Mouse (Mus musculus) limb, embryonic 13.5 days (tissue): ENCODE measurements around the gene Foxo6. TPM values are rescaled to one million over a fixed set of nuclear protein-coding genes. Genes with fewer than 3 reads are reported as not detected.

Source experiments
- ATAC-seq: fragments of 200-750 bp; cut with Nextera tagmentation; 2 replicates; pipeline ENCODE4 v1.8.0; 2017; ENCODE audit warnings: low read depth, moderate number of reproducible peaks, moderate TSS enrichment; ENCODE audit not compliant: low FRiP score
- H3K27ac ChIP-seq: fragments of 300-500 bp; sonication (generic); 2 replicates; pipeline ENCODE4 v1.5.1; 2015; ENCODE audit warnings: inconsistent platforms, mild to moderate bottlenecking, moderate library complexity
- H3K27me3 ChIP-seq: fragments of 300-500 bp; sonication (generic); 2 replicates; pipeline ENCODE4 v1.6.1; 2015; ENCODE audit warnings: mild to moderate bottlenecking, inconsistent platforms
- H3K36me3 ChIP-seq: fragments of 300-500 bp; sonication (generic); 2 replicates; pipeline ENCODE4 v1.6.1; 2015; ENCODE audit warnings: inconsistent platforms, mild to moderate bottlenecking, moderate library complexity
- H3K4me1 ChIP-seq: fragments of 300-500 bp; sonication (generic); 2 replicates; pipeline ENCODE4 v1.6.1; 2015; ENCODE audit warnings: inconsistent platforms
- H3K4me2 ChIP-seq: fragments of 300-500 bp; sonication (generic); replicated peaks from 2 replicates; pipeline ENCODE4 v1.6.1; 2015; ENCODE audit warnings: inconsistent platforms, mild to moderate bottlenecking, moderate library complexity
- H3K4me3 ChIP-seq: fragments of 300-500 bp; sonication (generic); 2 replicates; pipeline ENCODE4 v1.5.1; 2015; ENCODE audit warnings: moderate library complexity, mild to moderate bottlenecking, inconsistent platforms
- H3K9ac ChIP-seq: fragments of 300-500 bp; sonication (generic); 2 replicates; pipeline ENCODE4 v1.6.1; 2015; ENCODE audit warnings: mild to moderate bottlenecking, inconsistent platforms
- H3K9me3 ChIP-seq: fragments of 300-500 bp; sonication (generic); 2 replicates; pipeline ENCODE4 v1.6.1; 2016; ENCODE audit warnings: inconsistent platforms
- WGBS: fragments of 180-500 bp; shearing (Covaris S2); methylation state at CpG from one replicate; pipeline ENCODE4 v1.1.7; 2015; 5-methylcytosine and 5-hydroxymethylcytosine counted together
- polyA plus RNA-seq: library from polyadenylated mRNA; unstranded; fragments of >200 nt; fragmentation: Nextera tagmentation; extraction: Ambion mirVana; gene quantifications from 2 replicates; pipeline ENCODE4 v1.2.1, GENCODE M21; 2015

The Foxo6 gene
- polyA plus RNA-seq, 1 experiment from 2014 or later: 0.05 TPM

DNA sequence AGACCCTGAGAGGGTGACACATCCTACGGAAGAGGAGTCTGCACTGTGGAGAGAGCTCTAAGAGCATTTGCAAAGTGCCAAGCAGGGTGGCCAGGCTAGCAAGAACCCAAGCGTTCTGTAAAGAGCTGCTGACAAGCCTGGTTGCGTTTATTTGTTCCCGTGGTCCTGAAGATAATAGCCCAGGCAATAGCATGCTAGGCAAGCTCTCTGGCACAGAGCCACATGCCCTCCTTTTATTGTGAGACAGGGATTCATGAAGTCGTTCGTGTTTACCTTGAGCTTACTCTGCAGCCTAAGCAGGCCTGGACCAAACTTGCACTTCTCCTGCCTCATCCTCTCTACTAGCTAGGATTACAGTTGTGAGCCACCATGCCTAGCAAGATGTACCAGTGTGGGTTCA is 65.4 kb downstream of the Foxo6 start:
- H3K4me3 ChIP-seq: no peak overlapping the region
- H3K9ac ChIP-seq: no peak overlapping the region
- no peaks in the 10 kb centered on the region for H3K27me3 ChIP-seq
- ATAC-seq: no peak
- no peaks in the 10 kb centered on the region for H3K9me3 ChIP-seq
- peaks cover 12% of the 10 kb centered on the region; the same call in 1 of the 2 replicates for H3K4me1 ChIP-seq
- H3K36me3 ChIP-seq: no peaks in the 10 kb centered on the region
- H3K4me2 ChIP-seq: no peak overlapping the region
- no peak overlapping the region for H3K27ac ChIP-seq
- 47% methylated on average over 6 of the region's 6 CpGs for WGBS

GRCm38 (mm10) chr4:120218878-120219277 is 68.3 kb downstream of the Foxo6 start:
- H3K36me3 ChIP-seq: no peaks in the 10 kb centered on the region

More at GRCm38 (mm10) chr4:120218878-120219277, 68.3 kb downstream of the Foxo6 start:
- 81% methylated on average over 9 of the region's 9 CpGs for WGBS
- no peak overlapping the region for H3K9ac ChIP-seq
- no peak overlapping the region for H3K4me3 ChIP-seq
- no peak overlapping the region for H3K27ac ChIP-seq
- ATAC-seq: no peak
- H3K4me1 ChIP-seq: peaks cover 12% of the 10 kb centered on the region; the same call in 1 of the 2 replicates
- H3K9me3 ChIP-seq: no peaks in the 10 kb centered on the region
- H3K27me3 ChIP-seq: no peaks in the 10 kb centered on the region
- no peak overlapping the region for H3K4me2 ChIP-seq

Other genes with a start within 250 kb of the Foxo6 start
- gene AL607142.1, start 222.4 kb downstream of the Foxo6 start, polyA plus RNA-seq: not detected in 2 replicates
- 1.1 and 1.2 TPM in 2 replicates for gene Edn2, start 126.1 kb downstream of the Foxo6 start, polyA plus RNA-seq
- 43.8 and 47.1 TPM in 2 replicates for gene Scmh1, start 117.9 kb upstream of the Foxo6 start, polyA plus RNA-seq
- gene Slfnl1, start 244.9 kb upstream of the Foxo6 start, polyA plus RNA-seq: not detected in 2 replicates